Mouse (Mus musculus) ES-E14 (cell line): ENCODE measurements around the gene Map1lc3b.

Source experiments
- CHD2 ChIP-seq: IDR thresholded peaks from 2 replicates; pipeline ENCODE4 v1.6.1; 2014; ENCODE audit warnings: mild to moderate bottlenecking, low read depth, low read length, inconsistent platforms
- ZC3H11A ChIP-seq: IDR thresholded peaks from 2 replicates; pipeline ENCODE4 v1.6.1; 2012; ENCODE audit warnings: low read depth, mild to moderate bottlenecking, inconsistent platforms, low read length, borderline replicate concordance
- ZNF384 ChIP-seq: IDR thresholded peaks from 2 replicates; pipeline ENCODE4 v1.6.1; 2012; ENCODE audit warnings: low read depth, low read length, inconsistent platforms

- no peak for TF ChIP-seq ZC3H11A
- TF ChIP-seq CHD2, result no peak
- TF ChIP-seq ZNF384, result no peak
Measured at GRCm38 (mm10) chr8:121589205-121589726, 895 bp upstream of the Map1lc3b start.
